Mouse (Mus musculus) MEL (cell line): ENCODE results near the gene Spopl. TPM values are rescaled to one million over a fixed set of nuclear protein-coding genes. Genes with fewer than 3 reads are reported as not detected.

ENCODE experiments used
- DNase-seq: peaks from one replicate; pipeline ENCODE4 v3.0.0; 2011; ENCODE audit warnings: low read depth, low spot score
- H3K27ac ChIP-seq: 2 replicates; pipeline ENCODE4 v1.5.1; 2012; ENCODE audit warnings: low read depth, mild to moderate bottlenecking, control low read depth, low read length, moderate library complexity; ENCODE audit not compliant: control insufficient read depth
- H3K27me3 ChIP-seq, 2 experiments: fragments of 150-350 bp in 1 of 2; sonication (generic) in 1 of 2; 2 replicates each; pipeline ENCODE4 v1.6.1; 2012; ENCODE audit warnings: low read length in 2 of 2, mild to moderate bottlenecking in 2 of 2, improper control_type of control experiment in 1 of 2, moderate library complexity in 1 of 2; ENCODE audit not compliant: insufficient read depth in 2 of 2, control insufficient read depth in 1 of 2
- H3K36me3 ChIP-seq, 2 experiments: 2 replicates each; pipeline ENCODE4 v1.6.1; 2012 to 2014; ENCODE audit warnings: low read length in 2 of 2, improper control_type of control experiment in 1 of 2, inconsistent platforms in 1 of 2, mild to moderate bottlenecking in 1 of 2; ENCODE audit not compliant: insufficient read depth in 2 of 2, control insufficient read depth in 1 of 2
- H3K4me1 ChIP-seq, 2 experiments: fragments of 150-350 bp in 1 of 2; sonication (generic) in 1 of 2; 2 replicates each; pipeline ENCODE4 v1.6.1; 2012; ENCODE audit warnings: low read length in 2 of 2, improper control_type of control experiment in 1 of 2, mild to moderate bottlenecking in 1 of 2; ENCODE audit not compliant: insufficient read depth in 2 of 2, control insufficient read depth in 1 of 2
- H3K4me3 ChIP-seq, 2 experiments: fragments of 150-350 bp in 1 of 2; sonication (generic) in 1 of 2; 2 replicates each; pipeline ENCODE4 v1.5.1; 2012; ENCODE audit warnings: low read depth in 2 of 2, low read length in 2 of 2, mild to moderate bottlenecking in 2 of 2, moderate library complexity in 2 of 2, control low read depth in 1 of 2, improper control_type of control experiment in 1 of 2; ENCODE audit not compliant: control insufficient read depth in 1 of 2, insufficient read depth in 1 of 2
- H3K79me2 ChIP-seq: 2 replicates; pipeline ENCODE4 v1.6.1; 2012; ENCODE audit warnings: mild to moderate bottlenecking, low read length, moderate library complexity; ENCODE audit not compliant: control insufficient read depth, poor library complexity, insufficient read depth
- H3K9ac ChIP-seq: 2 replicates; pipeline ENCODE4 v1.6.1; 2012; ENCODE audit warnings: low read depth, mild to moderate bottlenecking, control low read depth, low read length, moderate library complexity; ENCODE audit not compliant: control insufficient read depth, poor library complexity, severe bottlenecking
- H3K9me3 ChIP-seq: fragments of 150-350 bp; sonication (generic); replicated peaks from 2 replicates; pipeline ENCODE4 v1.6.1; 2012; ENCODE audit warnings: mild to moderate bottlenecking, low read length, improper control_type of control experiment, moderate library complexity; ENCODE audit not compliant: insufficient read depth
- BHLHE40 ChIP-seq: IDR thresholded peaks from 2 replicates; pipeline ENCODE4 v1.6.1; 2012; ENCODE audit warnings: low read depth, mild to moderate bottlenecking, inconsistent platforms, low read length, improper control_type of control experiment, borderline replicate concordance
- CHD1 ChIP-seq: IDR thresholded peaks from 2 replicates; pipeline ENCODE4 v1.6.1; 2012; ENCODE audit warnings: low read depth, mild to moderate bottlenecking, inconsistent platforms, low read length, improper control_type of control experiment
- CTCF ChIP-seq, 3 experiments: IDR thresholded peaks in 2 of 3; conservative IDR thresholded peaks in 1 of 3; 2 replicates each; pipeline ENCODE4 v1.5.1; 2011 to 2012; ENCODE audit warnings: low read length in 3 of 3, low read depth in 2 of 3, mild to moderate bottlenecking in 2 of 3, improper control_type of control experiment in 1 of 3, inconsistent platforms in 1 of 3, mixed read lengths in 1 of 3, moderate library complexity in 1 of 3; ENCODE audit not compliant: control insufficient read depth in 1 of 3, insufficient read depth in 1 of 3, poor library complexity in 1 of 3, severe bottlenecking in 1 of 3
- E2F4 ChIP-seq: IDR thresholded peaks from 2 replicates; pipeline ENCODE4 v1.6.1; 2011; ENCODE audit warnings: low read depth, low read length, improper control_type of control experiment, borderline replicate concordance
- EP300 ChIP-seq, 2 experiments: IDR thresholded peaks; 2 replicates each; pipeline ENCODE4 v1.6.1; 2011; ENCODE audit warnings: improper control_type of control experiment in 2 of 2, low read length in 2 of 2, low read depth in 1 of 2, mild to moderate bottlenecking in 1 of 2
- ETS1 ChIP-seq: IDR thresholded peaks from 2 replicates; pipeline ENCODE4 v1.6.1; 2012; ENCODE audit warnings: low read depth, mild to moderate bottlenecking, inconsistent platforms, low read length, improper control_type of control experiment, moderate library complexity
- GABPA ChIP-seq: IDR thresholded peaks from 2 replicates; pipeline ENCODE4 v1.6.1; 2012; ENCODE audit warnings: low read depth, mild to moderate bottlenecking, inconsistent platforms, low read length, improper control_type of control experiment, moderate library complexity
- GATA1 ChIP-seq: IDR thresholded peaks from 2 replicates; pipeline ENCODE4 v1.6.1; 2011; ENCODE audit warnings: low read depth, low read length, improper control_type of control experiment
- HCFC1 ChIP-seq: IDR thresholded peaks from 2 replicates; pipeline ENCODE4 v1.6.1; 2012; ENCODE audit warnings: low read depth, mild to moderate bottlenecking, inconsistent platforms, low read length, improper control_type of control experiment, moderate library complexity
- JUND ChIP-seq: IDR thresholded peaks from 2 replicates; pipeline ENCODE4 v1.6.1; 2011; ENCODE audit warnings: low read depth, mild to moderate bottlenecking, improper control_type of control experiment, low read length
- KAT2A ChIP-seq: conservative IDR thresholded peaks from 2 replicates; pipeline ENCODE4 v1.6.1; 2012; ENCODE audit warnings: low read depth, low read length, improper control_type of control experiment, inconsistent platforms
- MAFK ChIP-seq: IDR thresholded peaks from 2 replicates; pipeline ENCODE4 v1.6.1; 2011; ENCODE audit warnings: low read depth, mild to moderate bottlenecking, low read length, improper control_type of control experiment, borderline replicate concordance
- MAX ChIP-seq: IDR thresholded peaks from 2 replicates; pipeline ENCODE4 v1.6.1; 2011; ENCODE audit warnings: low read length, improper control_type of control experiment
- MAZ ChIP-seq: IDR thresholded peaks from 2 replicates; pipeline ENCODE4 v1.6.1; 2012; ENCODE audit warnings: low read depth, mild to moderate bottlenecking, inconsistent platforms, low read length, improper control_type of control experiment
- MEF2A ChIP-seq: IDR thresholded peaks from 2 replicates; pipeline ENCODE4 v1.6.1; 2014; ENCODE audit warnings: low read depth, mild to moderate bottlenecking, inconsistent platforms, low read length, improper control_type of control experiment; ENCODE audit not compliant: poor library complexity, insufficient replicate concordance, severe bottlenecking; ENCODE audit errors: extremely low read depth
- MXI1 ChIP-seq: IDR thresholded peaks from 2 replicates; pipeline ENCODE4 v1.6.1; 2011; ENCODE audit warnings: mild to moderate bottlenecking, low read depth, low read length, improper control_type of control experiment
- MYB ChIP-seq: IDR thresholded peaks from 2 replicates; pipeline ENCODE4 v1.6.1; 2011; ENCODE audit warnings: mild to moderate bottlenecking, low read depth, low read length, improper control_type of control experiment
- MYC ChIP-seq: IDR thresholded peaks from 2 replicates; pipeline ENCODE4 v1.6.1; 2011; ENCODE audit warnings: low read depth, mild to moderate bottlenecking, low read length, improper control_type of control experiment, moderate library complexity
- NELFE ChIP-seq: IDR thresholded peaks from 2 replicates; pipeline ENCODE4 v1.6.1; 2011; ENCODE audit warnings: low read depth, low read length, improper control_type of control experiment
- NRF1 ChIP-seq: IDR thresholded peaks from 2 replicates; pipeline ENCODE4 v1.6.1; 2014; ENCODE audit warnings: low read depth, mild to moderate bottlenecking, inconsistent platforms, low read length, improper control_type of control experiment, moderate library complexity; ENCODE audit not compliant: poor library complexity, insufficient read depth, severe bottlenecking
- POLR2A ChIP-seq, 2 experiments: IDR thresholded peaks; 2 replicates each; pipeline ENCODE4 v1.6.1; 2011 to 2012; ENCODE audit warnings: low read length in 2 of 2, mild to moderate bottlenecking in 2 of 2, control low read depth in 1 of 2, improper control_type of control experiment in 1 of 2, low read depth in 1 of 2, moderate library complexity in 1 of 2; ENCODE audit not compliant: control insufficient read depth in 1 of 2, insufficient read depth in 1 of 2, poor library complexity in 1 of 2
- POLR2AphosphoS2 ChIP-seq: IDR thresholded peaks from 2 replicates; pipeline ENCODE4 v1.6.1; 2011; ENCODE audit warnings: low read length, improper control_type of control experiment
- POLR2AphosphoS5 ChIP-seq: IDR thresholded peaks from 2 replicates; pipeline ENCODE4 v1.6.1; 2012; ENCODE audit warnings: low read depth, borderline replicate concordance, mild to moderate bottlenecking, inconsistent platforms, low read length, moderate library complexity, mixed read lengths
- RAD21 ChIP-seq: IDR thresholded peaks from 2 replicates; pipeline ENCODE4 v1.6.1; 2011; ENCODE audit warnings: mild to moderate bottlenecking, low read depth, low read length, improper control_type of control experiment
- RCOR1 ChIP-seq: IDR thresholded peaks from 2 replicates; pipeline ENCODE4 v1.6.1; 2012; ENCODE audit warnings: low read depth, mild to moderate bottlenecking, inconsistent platforms, low read length, improper control_type of control experiment
- SIN3A ChIP-seq: IDR thresholded peaks from 2 replicates; pipeline ENCODE4 v1.6.1; 2012; ENCODE audit warnings: low read length, improper control_type of control experiment, inconsistent platforms
- TAL1 ChIP-seq: IDR thresholded peaks from 2 replicates; pipeline ENCODE4 v1.6.1; 2012; ENCODE audit warnings: mild to moderate bottlenecking, inconsistent platforms, low read length, moderate library complexity, mixed read lengths
- TBP ChIP-seq: IDR thresholded peaks from 2 replicates; pipeline ENCODE4 v1.8.0; 2011; ENCODE audit warnings: low read depth, low read length, improper control_type of control experiment
- TCF12 ChIP-seq: IDR thresholded peaks from 2 replicates; pipeline ENCODE4 v1.6.1; 2014; ENCODE audit warnings: low read depth, mild to moderate bottlenecking, inconsistent platforms, low read length, improper control_type of control experiment, moderate library complexity
- UBTF ChIP-seq: IDR thresholded peaks from 2 replicates; pipeline ENCODE4 v1.6.1; 2012; ENCODE audit warnings: low read depth, mild to moderate bottlenecking, inconsistent platforms, low read length, improper control_type of control experiment, moderate library complexity, borderline replicate concordance; ENCODE audit not compliant: insufficient read depth
- USF1 ChIP-seq: IDR thresholded peaks from 2 replicates; pipeline ENCODE4 v1.6.1; 2014; ENCODE audit warnings: low read depth, mild to moderate bottlenecking, inconsistent platforms, low read length, improper control_type of control experiment, moderate library complexity
- ZC3H11A ChIP-seq: IDR thresholded peaks from 2 replicates; pipeline ENCODE4 v1.6.1; 2012; ENCODE audit warnings: low read depth, mild to moderate bottlenecking, inconsistent platforms, low read length, improper control_type of control experiment
- ZKSCAN1 ChIP-seq: IDR thresholded peaks from 2 replicates; pipeline ENCODE4 v1.6.1; 2012; ENCODE audit warnings: low read depth, mild to moderate bottlenecking, inconsistent platforms, low read length, improper control_type of control experiment, moderate library complexity
- ZMIZ1 ChIP-seq: IDR thresholded peaks from 2 replicates; pipeline ENCODE4 v1.6.1; 2012; ENCODE audit warnings: low read depth, mild to moderate bottlenecking, inconsistent platforms, low read length, improper control_type of control experiment, moderate library complexity
- polyA plus RNA-seq, 2 experiments: library from polyadenylated mRNA; stranded (reverse) in 1 of 2; unstranded in 1 of 2; fragments of >175 nt in 1 of 2; fragments of >200 nt in 1 of 2; gene quantifications; 2 replicates each; pipeline versions ENCODE4 v1.2.1 to v1.2.4; 2012; ENCODE audit warnings: low replicate concordance in 2 of 2, low read depth in 1 of 2; ENCODE audit not compliant: insufficient read length in 2 of 2, insufficient read depth in 1 of 2, missing spikeins in 1 of 2
- total RNA-seq: library from RNA; depleted of rRNA; stranded (reverse); fragments of 300-350 nt; gene quantifications from 2 replicates; pipeline ENCODE4 v1.2.3, GENCODE M21; 2012

Spopl gene
- total and polyA plus RNA-seq, 3 experiments: 9.8 to 15.6 TPM; not detected in 1

GRCm38 (mm10) chr2:23565081-23565801, 6.7 kb downstream of the Spopl start:
- H3K27me3 ChIP-seq: no peaks in the 10 kb centered on the region
- peaks cover 25% of the 10 kb centered on the region for H3K79me2 ChIP-seq
- peaks cover 0 to 57% of the 10 kb centered on the region in 2 experiments; a peak in 3 of 4 replicates for H3K36me3 ChIP-seq
- peak overlapping the region; percentile 68 for H3K27ac ChIP-seq
- DNase-seq: peak; percentile 76
- no peak for TF ChIP-seq MEF2A
- TF ChIP-seq MXI1: peak; percentile 35; the same call in 1 of the 2 replicates
- TF ChIP-seq MYB: peak; percentile 66
- no peak for TF ChIP-seq POLR2A (IDR thresholded peaks at IDR 0.05; ENCODE audit: control insufficient read depth in 1 of 2, insufficient read depth in 1 of 2, low read depth in 1 of 2, low read length in 2 of 2, poor library complexity in 1 of 2)
- 0 out of 2 replicates have a peak, but pooled peaks have one; percentile 48 for TF ChIP-seq CHD1
- no peak for TF ChIP-seq MAFK
- TF ChIP-seq NRF1: no peak
- peak; percentile 83 to 92 for TF ChIP-seq EP300 (IDR thresholded peaks at IDR 0.05; ENCODE audit: low read depth in 1 of 2, low read length in 2 of 2)
- no peak for TF ChIP-seq MYC
- no peak for TF ChIP-seq ZC3H11A
- TF ChIP-seq GABPA: no peak
- TF ChIP-seq UBTF: no peak
- no peak for TF ChIP-seq KAT2A
- no peak for TF ChIP-seq MAZ
- peak; percentile 84 for TF ChIP-seq SIN3A
- peak; percentile 74 for TF ChIP-seq TCF12
- TF ChIP-seq POLR2AphosphoS2: no peak
- no peak; the same call in 1 of the 2 replicates for TF ChIP-seq BHLHE40
- no peak for TF ChIP-seq ZMIZ1
- TF ChIP-seq TBP: 0 out of 2 replicates have a peak, but pooled peaks have one; percentile 8
- peak; percentile 76 for TF ChIP-seq GATA1
- TF ChIP-seq MAX: no peak
- peak; percentile 58 for TF ChIP-seq ETS1
- TF ChIP-seq E2F4: no peak
- TF ChIP-seq USF1: no peak
- no peak for TF ChIP-seq HCFC1
- TF ChIP-seq NELFE: no peak
- peak; percentile 46 for TF ChIP-seq TAL1
- no peak for TF ChIP-seq ZKSCAN1
- no peak for TF ChIP-seq POLR2AphosphoS5
- no peak for TF ChIP-seq JUND
- peak; percentile 81 for TF ChIP-seq RCOR1
- TF ChIP-seq RAD21: no peak
- no peak for TF ChIP-seq CTCF (IDR thresholded peaks at IDR 0.05 in 2 of 3, conservative IDR thresholded peaks at IDR 0.05 in 1 of 3; ENCODE audit: control insufficient read depth in 1 of 3, insufficient read depth in 1 of 3, low read depth in 2 of 3, low read length in 3 of 3, poor library complexity in 1 of 3, severe bottlenecking in 1 of 3)
- H3K9ac ChIP-seq: no peak overlapping the region
- H3K9me3 ChIP-seq: no peaks in the 10 kb centered on the region
- H3K4me1 ChIP-seq: peaks cover 19 to 35% of the 10 kb centered on the region in 2 experiments
- H3K4me3 ChIP-seq: no peak overlapping the region
